Mouse (Mus musculus): ENCODE measurements around the gene S100a8. TPM values are rescaled to one million over a fixed set of nuclear protein-coding genes. Genes with fewer than 3 reads are reported as not detected.

Gene S100a8
- total RNA-seq (2021): 1 to 10 TPM in 1 of 2 experiments, under 1 TPM in 1; 0.61 to 1.6 TPM

- no peak for DNase-seq (ENCODE audit: low spot score)
- intact Hi-C loops (cut with DNase I): no loop called here
Observed at GRCm38 (mm10) chr3:90668846-90669245, at the start of gene S100a8. Gene S100a8, plus strand, starts transcription at chr3:90668978.

- intact Hi-C loops (cut with DNase I): no loop called here
- no peak for DNase-seq (ENCODE audit: low spot score)
Observed at GRCm38 (mm10) chr3:90621552-90621951, 47.2 kb upstream of the S100a8 start.

GRCm38 (mm10) chr3:90623435-90624071, 45.2 kb upstream of the S100a8 start:
- intact Hi-C loops (cut with DNase I): no loop called here
- DNase-seq (ENCODE audit: low spot score): no peak

GRCm38 (mm10) chr3:90625496-90625895, 43.3 kb upstream of the S100a8 start:
- intact Hi-C loops (cut with DNase I): no loop called here
- no peak for DNase-seq (ENCODE audit: low spot score)

- intact Hi-C loops (cut with DNase I): no loop called here
- no peak for DNase-seq (ENCODE audit: low spot score)
Observed at GRCm38 (mm10) chr3:90626266-90627021, 42.3 kb upstream of the S100a8 start.

- intact Hi-C loops (cut with DNase I): no loop called here
- DNase-seq (ENCODE audit: low spot score): no peak
Observed at GRCm38 (mm10) chr3:90627366-90627765, 41.4 kb upstream of the S100a8 start.

GRCm38 (mm10) chr3:90627807-90628206, 41.0 kb upstream of the S100a8 start:
- DNase-seq (ENCODE audit: low spot score): no peak
- intact Hi-C loops (cut with DNase I): no loop called here

- DNase-seq (ENCODE audit: low spot score): no peak
- intact Hi-C loops (cut with DNase I): no loop called here
Observed at GRCm38 (mm10) chr3:90629298-90629697, 39.5 kb upstream of the S100a8 start.

GRCm38 (mm10) chr3:90631984-90632383, 36.8 kb upstream of the S100a8 start:
- intact Hi-C loops (cut with DNase I): no loop called here
- no peak for DNase-seq (ENCODE audit: low spot score)

GRCm38 (mm10) chr3:90638511-90639275, 30.1 kb upstream of the S100a8 start:
- intact Hi-C loops (cut with DNase I): no loop called here
- DNase-seq (ENCODE audit: low spot score): no peak

- intact Hi-C loops (cut with DNase I): no loop called here
- no peak for DNase-seq (ENCODE audit: low spot score)
Observed at GRCm38 (mm10) chr3:90639511-90640154, 29.1 kb upstream of the S100a8 start.

- DNase-seq (ENCODE audit: low spot score): no peak
- intact Hi-C loops (cut with DNase I): no loop called here
Observed at GRCm38 (mm10) chr3:90640981-90641380, 27.8 kb upstream of the S100a8 start.

GRCm38 (mm10) chr3:90644220-90644619, 24.6 kb upstream of the S100a8 start:
- DNase-seq (ENCODE audit: low spot score): no peak

GRCm38 (mm10) chr3:90647291-90647690, 21.5 kb upstream of the S100a8 start:
- no peak for DNase-seq (ENCODE audit: low spot score)
- intact Hi-C loops (cut with DNase I): no loop called here

More at GRCm38 (mm10) chr3:90644220-90644619, 24.6 kb upstream of the S100a8 start:
- intact Hi-C loops (cut with DNase I): no loop called here

- intact Hi-C loops (cut with DNase I): no loop called here
Observed at GRCm38 (mm10) chr3:90648981-90649380, 19.8 kb upstream of the S100a8 start.

GRCm38 (mm10) chr3:90649832-90650231, 18.9 kb upstream of the S100a8 start:
- intact Hi-C loops (cut with DNase I): no loop called here
- no peak for DNase-seq (ENCODE audit: low spot score)

More at GRCm38 (mm10) chr3:90648981-90649380, 19.8 kb upstream of the S100a8 start:
- no peak for DNase-seq (ENCODE audit: low spot score)

GRCm38 (mm10) chr3:90652878-90653508, 15.8 kb upstream of the S100a8 start:
- peak; percentile 9 for DNase-seq (ENCODE audit: low spot score)
- intact Hi-C loops (cut with DNase I): loop anchor here (1.0 to 2.0 kb wide), 3 partner anchors 68 to 164 kb away; no protein-coding TSS in a partner anchor

- no peak for DNase-seq (ENCODE audit: low spot score)
- intact Hi-C loops (cut with DNase I): loop anchor here (1.0 to 2.0 kb wide), 3 partner anchors 68 to 165 kb away; no protein-coding TSS in a partner anchor
Observed at GRCm38 (mm10) chr3:90653717-90654116, 15.1 kb upstream of the S100a8 start, which contains the start of gene S100a7a. Gene S100a7a, plus strand, starts transcription at chr3:90654017.

- no peak for DNase-seq (ENCODE audit: low spot score)
- intact Hi-C loops (cut with DNase I): no loop called here
Observed at GRCm38 (mm10) chr3:90657405-90657804, 11.4 kb upstream of the S100a8 start.
